Mouse (Mus musculus): ENCODE results near the gene Lysmd3.

Lysmd3 gene

DNA sequence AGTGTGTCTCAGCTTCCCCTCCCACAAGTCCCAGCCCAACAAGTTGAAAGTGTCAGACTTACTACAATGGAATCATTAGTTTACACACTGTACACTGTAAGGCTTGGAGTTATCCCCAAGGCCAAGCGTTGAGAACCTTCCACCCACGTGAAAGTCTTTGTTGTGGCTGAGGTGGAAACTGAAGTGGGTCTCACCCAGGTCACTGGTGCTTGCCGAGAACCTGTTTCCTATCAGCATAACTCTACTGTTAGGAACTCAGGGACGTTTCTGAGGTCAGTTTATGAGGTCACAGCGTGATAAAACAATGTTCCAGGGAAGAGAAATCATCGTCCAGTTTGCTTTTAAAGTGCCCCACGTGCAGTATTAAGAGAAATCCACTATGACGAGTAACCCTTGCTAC lies 17.9 kb downstream of the Lysmd3 start:
- DNase-seq: no peak

DNA sequence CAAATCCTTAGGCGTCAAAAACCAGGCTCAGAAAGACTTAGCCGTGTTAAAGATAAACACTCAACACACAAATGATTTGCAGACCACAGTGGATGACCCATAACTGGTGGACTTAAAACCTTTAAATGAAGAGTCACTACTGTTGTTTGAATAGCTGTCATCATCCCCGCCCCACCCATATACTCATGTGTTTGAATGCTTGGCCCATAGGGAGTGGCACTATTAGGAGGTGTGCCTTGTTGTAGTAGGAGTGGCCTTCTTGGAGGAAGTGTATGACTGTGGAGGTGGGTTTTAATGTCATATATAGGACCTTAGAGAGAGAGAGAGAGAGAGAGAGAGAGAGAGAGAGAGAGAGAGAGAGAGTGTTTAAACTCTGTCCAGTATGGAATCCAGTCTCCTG lies 25.6 kb downstream of the Lysmd3 start:
- no peak for DNase-seq

DNA sequence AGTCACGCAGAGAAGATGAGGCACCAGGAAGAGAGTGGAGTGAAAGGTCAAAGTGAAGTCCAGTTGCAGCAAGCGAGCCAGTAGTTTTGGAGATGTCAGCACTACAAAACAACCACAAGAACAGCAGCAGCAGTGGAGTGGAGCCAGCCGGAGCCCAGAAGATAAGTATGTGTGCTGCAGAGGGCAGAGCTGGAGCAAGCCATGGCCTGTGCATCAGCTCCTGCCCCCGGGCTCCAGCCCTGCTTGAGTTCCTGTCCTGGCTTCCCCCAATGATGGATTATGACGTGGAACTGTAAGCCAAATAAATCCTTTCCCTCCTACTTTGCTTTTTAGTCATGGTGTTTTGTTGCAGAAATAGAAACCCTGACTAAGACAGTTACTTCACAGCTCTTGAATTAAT lies 26.8 kb downstream of the Lysmd3 start:
- DNase-seq: no peak

DNA sequence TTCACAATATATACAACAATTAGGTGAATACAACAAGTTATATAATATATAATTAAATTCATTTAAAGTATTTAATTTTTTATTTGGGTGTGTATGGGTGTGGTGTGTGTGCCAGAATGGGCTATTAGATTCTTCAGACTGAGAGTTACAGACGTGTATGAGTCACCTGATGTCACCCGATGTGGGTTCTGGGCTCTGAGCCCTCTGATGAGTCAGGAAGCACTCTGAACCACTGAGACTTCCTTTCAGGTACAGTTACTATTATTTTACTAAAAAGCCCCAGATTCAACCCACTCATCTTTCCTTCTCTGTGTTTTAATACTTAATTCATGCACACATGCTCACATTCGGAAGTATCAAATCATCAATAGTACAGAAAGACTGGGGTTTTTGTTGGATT lies 27.4 kb downstream of the Lysmd3 start:
- DNase-seq: no peak

DNA sequence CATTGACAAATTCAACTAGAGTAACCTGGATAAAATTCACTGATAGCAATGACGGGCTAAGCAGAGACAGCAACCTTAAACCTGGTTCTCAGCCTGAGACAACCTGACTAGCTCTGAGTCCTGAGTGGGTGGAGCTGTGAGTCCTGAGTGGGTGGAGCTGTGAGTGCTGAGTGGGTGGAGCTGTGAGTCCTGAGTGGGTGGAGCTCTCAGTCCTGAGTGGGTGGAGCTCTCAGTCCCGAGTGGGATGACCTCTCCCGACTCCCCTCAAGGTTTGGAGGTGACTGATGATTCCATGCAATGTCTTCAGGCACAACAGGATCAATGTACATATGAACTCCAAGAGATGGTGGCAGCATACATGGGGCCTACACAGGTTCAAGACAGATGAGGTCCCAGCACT lies 32.1 kb downstream of the Lysmd3 start:
- no peak for DNase-seq

DNA sequence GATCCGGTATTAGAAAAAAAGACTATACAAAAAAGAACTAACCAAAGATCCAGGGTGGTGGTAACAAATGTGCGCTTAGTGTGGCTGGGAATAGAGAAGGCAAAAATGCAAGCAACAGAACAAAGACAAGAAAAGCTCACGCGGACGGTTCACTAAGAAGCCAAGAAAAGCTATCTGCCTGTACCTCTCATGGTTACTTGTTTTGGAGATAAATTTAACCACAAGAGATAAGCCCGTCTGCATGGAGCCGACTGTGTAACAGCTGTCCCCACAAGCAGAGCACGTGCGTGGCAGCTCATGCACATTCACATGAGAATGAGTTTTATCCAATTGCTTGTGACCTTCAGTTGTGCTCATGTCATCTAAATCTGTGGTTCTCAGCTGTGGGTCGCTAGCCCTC lies 33.0 kb downstream of the Lysmd3 start:
- DNase-seq: no peak

DNA sequence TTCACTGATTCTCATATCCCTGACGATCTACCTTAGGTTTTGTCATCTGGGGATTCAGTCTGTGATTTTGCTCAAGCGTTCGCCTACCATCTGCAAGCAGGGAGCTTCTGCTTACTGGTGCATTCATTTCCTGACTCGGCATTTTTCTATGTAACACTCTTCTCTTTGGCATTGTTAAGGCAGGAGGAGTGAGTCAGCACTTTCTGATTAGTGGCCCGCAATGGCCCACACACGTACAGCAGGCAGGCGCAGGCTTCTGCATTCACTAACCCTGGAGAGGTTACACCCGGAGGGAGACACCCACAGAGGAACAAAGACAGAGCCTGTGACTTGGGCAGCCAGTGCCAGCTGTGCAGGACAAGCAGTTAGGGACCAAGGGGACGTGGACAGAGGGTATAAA lies 34.1 kb downstream of the Lysmd3 start:
- no peak for DNase-seq

DNA sequence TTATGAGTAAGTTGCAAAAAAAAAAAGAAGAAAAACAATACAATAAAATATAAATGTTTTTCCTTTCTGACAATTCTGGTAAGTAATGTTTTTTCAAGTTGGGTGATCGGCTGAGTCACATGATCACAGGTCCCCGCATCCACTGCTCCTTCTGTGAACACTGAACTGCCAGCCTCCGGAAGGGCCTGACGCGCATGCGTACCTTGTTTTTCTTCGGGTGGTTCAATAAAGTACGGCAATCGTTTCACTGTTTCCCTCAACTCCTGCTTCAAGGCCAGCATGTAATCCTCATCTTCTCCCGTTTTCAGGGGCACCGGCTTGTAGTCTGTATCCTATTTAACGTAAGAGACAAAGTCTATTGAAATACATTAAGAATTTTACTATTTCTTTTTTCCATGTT lies 37.0 kb downstream of the Lysmd3 start:
- no peak for DNase-seq

DNA sequence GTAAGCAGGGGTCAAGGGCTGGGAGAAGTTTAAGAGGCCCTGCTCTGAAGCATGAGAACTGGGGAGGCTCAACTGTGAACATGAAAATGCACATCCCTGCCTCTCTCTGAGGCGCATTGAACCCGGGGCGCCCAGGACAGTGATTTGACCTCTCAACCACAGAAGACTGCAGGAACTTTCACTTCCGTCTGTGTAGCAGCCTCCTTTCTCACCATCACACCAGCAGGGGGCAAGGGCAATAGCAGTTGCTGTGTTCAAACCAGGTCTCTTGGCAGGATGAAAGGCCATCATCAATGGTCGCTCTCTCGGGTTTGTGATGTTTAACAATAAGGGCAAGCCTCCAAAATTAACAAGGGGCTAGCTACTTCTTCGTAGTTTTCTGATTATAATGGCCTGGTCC lies 45.7 kb downstream of the Lysmd3 start:
- DNase-seq: no peak

DNA sequence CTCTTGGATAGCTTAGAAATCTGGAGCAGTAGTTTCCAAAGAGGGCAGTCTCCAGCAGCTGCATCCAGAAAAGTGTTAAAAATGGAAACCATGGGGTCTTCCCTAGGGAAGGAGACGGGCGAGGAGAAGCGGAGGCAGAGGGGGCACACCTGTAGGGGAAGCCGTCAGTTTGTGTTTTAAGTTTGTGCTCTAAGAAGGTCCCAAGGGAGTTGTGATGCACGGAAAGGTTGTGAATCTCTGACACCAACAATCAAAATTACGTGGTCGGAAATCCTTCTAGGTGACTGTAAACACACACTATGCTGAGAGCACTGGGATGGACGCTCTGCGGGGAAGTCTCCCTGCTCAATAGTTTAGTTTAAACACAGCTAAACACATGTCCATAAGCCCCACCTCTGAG lies 46.2 kb downstream of the Lysmd3 start:
- DNase-seq: no peak

DNA sequence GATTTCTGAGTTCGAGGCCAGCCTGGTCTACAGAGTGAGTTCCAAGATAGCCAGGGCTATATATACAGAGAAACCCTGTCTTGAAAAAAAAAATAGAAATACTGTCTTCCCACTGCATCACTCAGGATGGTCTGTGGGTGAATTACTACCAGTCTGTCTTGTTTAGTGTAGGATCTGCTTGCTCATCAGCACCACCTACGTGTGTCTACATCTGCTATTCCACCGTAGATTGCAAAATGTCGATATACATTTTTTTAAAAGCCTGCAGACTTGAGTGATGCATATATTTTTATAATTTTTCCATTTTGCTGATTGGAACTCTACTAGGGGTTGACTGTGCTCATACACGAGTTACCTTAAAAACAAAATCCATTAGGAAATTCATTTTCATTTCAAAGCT lies 48.8 kb downstream of the Lysmd3 start:
- DNase-seq: no peak

DNA sequence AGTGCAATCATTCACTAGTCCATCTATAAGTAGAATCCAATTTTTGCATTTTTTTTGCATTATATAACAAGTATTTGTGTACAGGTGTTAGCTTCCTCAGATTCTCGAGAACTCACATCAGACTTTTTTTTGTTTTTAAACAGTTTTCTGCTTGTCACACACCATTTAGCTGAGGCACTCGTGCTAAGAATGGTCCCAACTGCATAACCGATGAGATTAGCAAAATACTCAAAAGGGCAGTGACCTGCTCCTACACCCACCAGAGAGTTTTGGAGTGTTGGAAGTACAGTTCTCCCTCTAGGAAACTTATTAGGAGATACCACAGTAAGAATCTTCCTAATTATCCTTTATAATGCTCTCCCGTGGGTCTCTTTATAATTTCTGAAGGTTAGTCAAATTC lies 52.3 kb downstream of the Lysmd3 start:
- DNase-seq: no peak

DNA sequence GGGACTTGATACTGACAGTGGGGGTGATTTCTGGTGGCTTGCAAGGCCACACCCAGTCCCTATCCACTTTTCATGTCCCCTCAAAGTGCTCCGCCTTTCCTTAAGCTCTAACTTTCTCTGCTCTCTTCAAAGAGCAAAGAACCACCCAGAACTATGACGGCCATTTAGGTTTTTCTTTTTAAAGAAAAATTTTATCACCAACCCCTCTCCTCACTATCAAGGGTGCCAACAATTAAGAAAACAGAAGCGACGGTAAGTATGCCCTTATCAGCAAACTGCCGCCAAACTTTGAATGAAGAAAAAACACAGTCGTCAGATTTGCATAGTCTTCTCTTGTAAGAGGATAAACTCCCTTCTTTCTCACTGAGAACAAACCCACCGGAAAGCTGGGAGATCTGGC lies 52.8 kb downstream of the Lysmd3 start:
- DNase-seq: no peak

DNA sequence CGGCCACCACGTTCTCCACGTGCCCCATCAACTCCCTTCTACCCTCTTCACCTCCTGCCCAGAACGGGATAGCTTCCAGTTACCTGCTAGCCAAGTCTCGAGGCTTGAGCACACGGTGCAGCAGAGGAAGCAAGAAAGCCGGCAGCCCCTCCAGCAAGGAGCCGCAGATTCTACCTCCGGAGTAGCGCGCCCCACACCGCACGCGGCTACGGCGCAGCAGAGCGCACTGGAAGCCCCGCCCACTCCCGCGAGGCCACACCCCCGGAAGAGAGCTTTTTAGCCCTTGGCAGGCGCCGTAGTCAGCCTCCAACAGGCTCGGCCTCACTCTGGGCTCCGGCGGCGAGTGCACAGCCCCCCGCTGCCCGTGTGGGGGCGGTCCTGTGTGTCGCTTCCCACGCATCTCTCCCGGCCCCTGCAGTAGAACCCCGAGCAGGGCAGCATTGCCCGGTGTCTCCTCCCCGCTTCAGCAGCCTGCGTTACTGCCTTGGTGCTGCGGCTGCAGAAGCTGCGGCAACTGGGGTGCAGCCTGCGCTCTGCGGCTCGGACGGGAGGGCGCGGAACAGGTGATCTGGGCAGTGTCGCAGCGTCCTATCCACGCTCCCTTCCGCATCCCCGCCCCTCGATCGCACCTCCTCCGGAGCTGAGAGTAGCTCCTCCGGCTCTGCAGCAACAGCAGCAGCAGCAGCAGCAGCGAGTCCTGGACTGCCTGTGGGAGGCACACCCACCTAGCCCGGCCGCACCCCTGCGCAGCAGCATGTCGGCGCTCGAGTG lies 53.5 kb downstream of the Lysmd3 start, which contains the start of the genes Polr3g and Mblac2:
Polr3g (minus strand) TSS at position 239 of the 771 bp plus-strand sequence.
Mblac2 (plus strand) TSS at position 567 of the 771 bp plus-strand sequence.
- DNase-seq: peak; percentile 94 to 95

DNA sequence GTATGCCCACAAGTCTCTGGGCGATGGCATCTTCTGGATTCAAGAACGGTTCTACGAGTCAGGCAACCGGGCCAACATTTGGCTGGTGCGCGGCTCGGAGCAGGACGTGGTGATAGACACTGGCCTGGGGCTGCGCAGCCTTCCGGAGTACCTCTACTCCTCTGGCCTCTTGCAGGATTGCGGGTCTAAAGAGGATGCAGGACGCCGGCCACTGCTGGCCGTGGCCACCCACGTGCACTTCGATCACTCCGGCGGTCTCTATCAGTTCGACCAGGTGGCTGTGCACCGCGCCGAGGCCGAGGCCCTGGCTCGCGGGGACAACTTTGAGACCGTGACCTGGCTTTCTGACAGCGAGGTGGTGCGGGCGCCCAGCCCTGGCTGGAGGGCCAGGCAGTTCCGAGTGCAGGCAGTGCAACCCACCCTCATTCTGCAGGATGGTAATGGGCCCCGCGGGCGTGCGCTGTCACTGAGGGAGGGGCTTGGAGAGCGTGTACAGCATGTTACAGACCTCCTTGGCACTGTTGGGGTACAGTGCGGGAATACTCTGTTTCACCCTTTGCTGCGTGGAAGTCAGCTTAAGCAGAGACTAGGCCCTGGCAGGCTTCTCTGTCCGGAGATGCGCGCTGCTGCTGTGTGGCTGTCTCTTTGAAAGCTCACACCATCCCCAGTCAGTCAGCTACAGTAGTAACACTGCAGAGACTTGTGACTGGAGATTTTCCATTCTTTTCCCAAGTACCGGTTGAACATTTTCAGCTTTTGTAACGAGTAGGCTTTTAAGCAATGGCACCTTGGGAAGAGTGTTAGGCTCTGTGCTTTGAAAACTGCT lies 54.3 kb downstream of the Lysmd3 start:
- no peak for DNase-seq

DNA sequence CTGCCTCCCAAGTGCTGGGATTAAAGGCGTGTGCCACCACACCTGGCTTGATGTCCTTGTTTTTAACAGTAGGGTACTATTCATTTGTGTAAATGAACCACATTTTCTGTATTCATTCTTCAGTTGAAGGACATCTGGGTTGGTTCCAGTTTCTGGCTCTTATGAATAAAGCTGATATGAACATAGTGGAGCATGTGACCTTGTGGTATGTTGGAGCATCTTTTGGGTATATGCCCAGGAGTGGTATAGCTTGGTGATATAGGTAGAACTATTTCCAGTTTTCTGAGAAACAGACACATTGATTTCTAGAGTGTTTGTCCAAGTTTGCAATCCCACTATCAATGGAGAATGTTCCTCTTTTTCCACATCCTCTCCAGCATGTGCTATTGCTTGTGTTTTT lies 56.4 kb downstream of the Lysmd3 start:
- DNase-seq: no peak
